Mouse (Mus musculus) liver, embryonic 14.5 days (tissue): ENCODE measurements at regions not wholly inside any gene's neighbourhood (a gene's known extent, or its start where the extent isn't known, plus 50 kb on each side); places are given as distances from the start of the nearest gene placed in this dataset.

ENCODE experiments used
- ATAC-seq: fragments of 200-750 bp; cut with Nextera tagmentation; 2 replicates; pipeline ENCODE4 v1.8.0; 2017; ENCODE audit warnings: moderate number of reproducible peaks, mild to moderate bottlenecking, moderate library complexity; ENCODE audit not compliant: insufficient read depth
- DNase-seq, 3 experiments: peaks; one replicate each; pipeline ENCODE4 v3.0.0-alpha.2; 2012 to 2013; ENCODE audit warnings: low read depth in 3 of 3, low spot score in 3 of 3
- H3K27ac ChIP-seq: fragments of 300-500 bp; sonication (generic); 2 replicates; pipeline ENCODE4 v1.5.1; 2014; ENCODE audit warnings: moderate library complexity, mild to moderate bottlenecking, control low read depth, inconsistent platforms
- H3K27me3 ChIP-seq: fragments of 300-500 bp; sonication (generic); 2 replicates; pipeline ENCODE4 v1.6.1; 2014; ENCODE audit warnings: mild to moderate bottlenecking, low read length, moderate library complexity; ENCODE audit not compliant: control insufficient read depth, insufficient read depth
- H3K36me3 ChIP-seq: fragments of 300-500 bp; sonication (generic); replicated peaks from 2 replicates; pipeline ENCODE4 v1.6.1; 2014; ENCODE audit warnings: low read depth; ENCODE audit not compliant: control insufficient read depth, insufficient read depth
- H3K4me1 ChIP-seq, 2 experiments: fragments of 200-500 bp in 1 of 2; fragments of 300-500 bp in 1 of 2; sonication (generic) in 1 of 2; replicated peaks; 2 replicates each; pipeline ENCODE4 v1.6.1; 2012 to 2014; ENCODE audit warnings: antibody characterized with exemption in 1 of 2, inconsistent platforms in 1 of 2, low read length in 1 of 2; ENCODE audit not compliant: control insufficient read depth in 2 of 2, insufficient read depth in 2 of 2
- H3K4me2 ChIP-seq: fragments of 300-500 bp; sonication (generic); 2 replicates; pipeline ENCODE4 v1.6.1; 2014; ENCODE audit warnings: low read depth, mild to moderate bottlenecking, control low read depth, moderate library complexity
- H3K4me3 ChIP-seq, 2 experiments: fragments of 200-500 bp in 1 of 2; fragments of 300-500 bp in 1 of 2; sonication (generic) in 1 of 2; 2 replicates each; pipeline ENCODE4 v1.5.1; 2012 to 2014; ENCODE audit warnings: low read depth in 2 of 2, low read length in 2 of 2, mild to moderate bottlenecking in 2 of 2, control low read depth in 1 of 2, inconsistent platforms in 1 of 2, moderate library complexity in 1 of 2; ENCODE audit not compliant: insufficient read depth in 1 of 2
- H3K9ac ChIP-seq: fragments of 300-500 bp; sonication (generic); replicated peaks from 2 replicates; pipeline ENCODE4 v1.6.1; 2014; ENCODE audit warnings: mild to moderate bottlenecking, control low read depth, moderate library complexity
- H3K9me3 ChIP-seq: fragments of 300-500 bp; sonication (generic); 2 replicates; pipeline ENCODE4 v1.6.1; 2016; ENCODE audit warnings: low read length, mixed read lengths; ENCODE audit not compliant: control insufficient read depth
- CTCF ChIP-seq: IDR thresholded peaks from 2 replicates; pipeline ENCODE4 v1.5.1; 2016; ENCODE audit warnings: antibody characterized with exemption, low read depth, control low read depth
- EP300 ChIP-seq: IDR thresholded peaks from 2 replicates; pipeline ENCODE4 v1.6.1; 2016; ENCODE audit warnings: antibody characterized with exemption, low read depth
- WGBS: fragments of 180-500 bp; shearing (Covaris S2); extraction: QIAGEN DNeasy Blood & Tissue Kit; methylation state at CpG from one replicate; pipeline ENCODE4 v1.1.7; 2014; ENCODE audit not compliant: insufficient replicate concordance; 5-methylcytosine and 5-hydroxymethylcytosine counted together

GRCm38 (mm10) chr2:117429205-117429604 lies 86.4 kb upstream of the Rasgrp1 start:
- WGBS = 60% methylated on average over 9 of the region's 9 CpGs
- H3K27me3 ChIP-seq = no peaks in the 10 kb centered on the region
- H3K9ac ChIP-seq = no peak overlapping the region
- ATAC-seq = no peak
- TF ChIP-seq EP300 = no peak
- TF ChIP-seq CTCF = no peak
- no peaks in the 10 kb centered on the region for H3K4me1 ChIP-seq
- no peak overlapping the region for H3K4me2 ChIP-seq
- H3K36me3 ChIP-seq = no peaks in the 10 kb centered on the region
- H3K9me3 ChIP-seq = no peaks in the 10 kb centered on the region
- no peak for DNase-seq
- no peak overlapping the region for H3K27ac ChIP-seq
- H3K4me3 ChIP-seq = no peak overlapping the region

- H3K27ac ChIP-seq = no peak overlapping the region
- H3K9me3 ChIP-seq = no peaks in the 10 kb centered on the region
Observed at GRCm38 (mm10) chr2:117432010-117432409, 89.2 kb upstream of the Rasgrp1 start.

GRCm38 (mm10) chr2:117432923-117433322 lies 90.1 kb upstream of the Rasgrp1 start:
- Histone ChIP-seq H3K27me3 (no peaks in the 10 kb centered on the region), H3K9ac (no peak overlapping the region), H3K27ac (no peak overlapping the region), H3K9me3 (no peaks in the 10 kb centered on the region), H3K4me2 (no peak overlapping the region), H3K4me1 (no peaks in the 10 kb centered on the region), H3K36me3 (no peaks in the 10 kb centered on the region), H3K4me3 (no peak overlapping the region)
- DNase-seq = no peak
- WGBS = 33% methylated on average over 2 of the region's 2 CpGs
- no peak for TF ChIP-seq CTCF
- TF ChIP-seq EP300 = no peak
- ATAC-seq = no peak

More at GRCm38 (mm10) chr2:117432010-117432409, 89.2 kb upstream of the Rasgrp1 start:
- no peak for TF ChIP-seq CTCF
- no peak for TF ChIP-seq EP300
- no peaks in the 10 kb centered on the region for H3K27me3 ChIP-seq
- no peak overlapping the region for H3K4me2 ChIP-seq
- H3K36me3 ChIP-seq = no peaks in the 10 kb centered on the region
- H3K9ac ChIP-seq = no peak overlapping the region
- no peaks in the 10 kb centered on the region for H3K4me1 ChIP-seq
- no peak overlapping the region for H3K4me3 ChIP-seq
- WGBS = 38% methylated on average over 6 of the region's 6 CpGs
- DNase-seq = no peak
- ATAC-seq = no peak

GRCm38 (mm10) chr2:117433482-117433881 lies 90.7 kb upstream of the Rasgrp1 start:
- WGBS = 27% methylated on average over 2 of the region's 2 CpGs
- no peaks in the 10 kb centered on the region for H3K36me3 ChIP-seq
- H3K27me3 ChIP-seq = no peaks in the 10 kb centered on the region
- TF ChIP-seq CTCF = no peak
- TF ChIP-seq EP300 = no peak
- H3K4me2 ChIP-seq = no peak overlapping the region
- ATAC-seq = no peak
- H3K9me3 ChIP-seq = no peaks in the 10 kb centered on the region
- no peak overlapping the region for H3K27ac ChIP-seq
- no peak for DNase-seq
- H3K4me3 ChIP-seq = no peak overlapping the region
- H3K4me1 ChIP-seq = no peaks in the 10 kb centered on the region
- no peak overlapping the region for H3K9ac ChIP-seq

- H3K27me3 ChIP-seq = no peaks in the 10 kb centered on the region
- ATAC-seq (no peak), DNase-seq (no peak)
- no peak overlapping the region for H3K4me2 ChIP-seq
- H3K4me1 ChIP-seq = no peaks in the 10 kb centered on the region
- no peaks in the 10 kb centered on the region for H3K36me3 ChIP-seq
- 70% methylated on average over 12 of the region's 12 CpGs for WGBS
- peak; percentile 63 for TF ChIP-seq CTCF
- no peak for TF ChIP-seq EP300
- no peaks in the 10 kb centered on the region for H3K9me3 ChIP-seq
- no peak overlapping the region for H3K9ac ChIP-seq
- no peak overlapping the region for H3K27ac ChIP-seq
- no peak overlapping the region for H3K4me3 ChIP-seq
Observed at GRCm38 (mm10) chr2:117438079-117438478, 95.3 kb upstream of the Rasgrp1 start.
